Mouse (Mus musculus) neural tube, embryonic 12.5 days (tissue): ENCODE data around the gene Mrps6. TPM values are rescaled to one million over a fixed set of nuclear protein-coding genes. Genes with fewer than 3 reads are reported as not detected.
A peak's percentile ranks its signal among the peaks of the same experiment; 100 is the strongest.

Experiments
- ATAC-seq: fragments of 200-750 bp; cut with Nextera tagmentation; 2 replicates; pipeline ENCODE4 v1.8.0; 2017; ENCODE audit warnings: low read depth, mild to moderate bottlenecking, moderate TSS enrichment, moderate library complexity; ENCODE audit not compliant: low FRiP score
- H3K27ac ChIP-seq: fragments of 300-500 bp; sonication (generic); 2 replicates; pipeline ENCODE4 v1.5.1; 2016
- H3K27me3 ChIP-seq: fragments of 300-500 bp; sonication (generic); replicated peaks from 2 replicates; pipeline ENCODE4 v1.6.1; 2016; ENCODE audit warnings: mild to moderate bottlenecking
- H3K36me3 ChIP-seq: fragments of 300-500 bp; sonication (generic); 2 replicates; pipeline ENCODE4 v1.6.1; 2016; ENCODE audit warnings: mild to moderate bottlenecking
- H3K4me1 ChIP-seq: fragments of 300-500 bp; sonication (generic); 2 replicates; pipeline ENCODE4 v1.6.1; 2016
- H3K4me2 ChIP-seq: fragments of 300-500 bp; sonication (generic); replicated peaks from 2 replicates; pipeline ENCODE4 v1.6.1; 2016; ENCODE audit warnings: mild to moderate bottlenecking
- H3K4me3 ChIP-seq: fragments of 300-500 bp; sonication (generic); 2 replicates; pipeline ENCODE4 v1.5.1; 2016
- H3K9ac ChIP-seq: fragments of 300-500 bp; sonication (generic); 2 replicates; pipeline ENCODE4 v1.6.1; 2016; ENCODE audit warnings: mild to moderate bottlenecking
- H3K9me3 ChIP-seq: fragments of 300-500 bp; sonication (generic); 2 replicates; pipeline ENCODE4 v1.6.1; 2016; ENCODE audit warnings: mild to moderate bottlenecking
- WGBS: fragments of 180-500 bp; shearing (Covaris S2); methylation state at CpG from one replicate; pipeline ENCODE4 v1.1.7; 2016; 5-methylcytosine and 5-hydroxymethylcytosine counted together
- polyA plus RNA-seq: library from polyadenylated mRNA; unstranded; fragments of >200 nt; fragmentation: Nextera tagmentation; extraction: Ambion mirVana; gene quantifications from 2 replicates; pipeline ENCODE4 v1.2.1, GENCODE M21; 2016

Gene Mrps6
- polyA plus RNA-seq, 1 experiment from 2014 or later: 126 TPM

DNA sequence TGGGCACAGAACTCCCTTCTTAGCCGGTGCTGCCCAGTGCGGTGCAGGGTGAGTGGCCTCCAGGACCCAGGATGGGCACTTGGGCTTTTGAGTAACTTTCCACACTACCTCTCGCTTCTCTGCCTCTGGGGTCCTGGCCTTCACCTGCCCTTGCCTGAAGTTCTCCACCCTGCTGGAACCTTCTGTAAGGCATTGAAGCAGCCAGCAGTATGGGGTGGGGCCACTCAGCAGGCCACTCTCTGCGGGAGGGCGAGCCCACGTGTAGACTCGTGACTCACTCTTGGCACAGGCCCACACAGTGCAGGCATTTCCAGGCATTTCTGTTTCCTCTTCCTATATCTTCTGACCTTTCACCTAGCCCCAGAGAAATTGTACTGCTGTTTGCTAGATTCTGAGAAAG, 18.6 kb upstream of the Mrps6 start:
- 95% methylated on average over 7 of the region's 7 CpGs for WGBS
- H3K4me3 ChIP-seq: no peak overlapping the region
- no peaks in the 10 kb centered on the region for H3K4me1 ChIP-seq
- no peaks in the 10 kb centered on the region for H3K36me3 ChIP-seq
- no peak overlapping the region for H3K27ac ChIP-seq
- H3K4me2 ChIP-seq: no peak overlapping the region
- ATAC-seq: no peak
- no peak overlapping the region for H3K9ac ChIP-seq
- H3K27me3 ChIP-seq: no peaks in the 10 kb centered on the region
- H3K9me3 ChIP-seq: no peaks in the 10 kb centered on the region

DNA sequence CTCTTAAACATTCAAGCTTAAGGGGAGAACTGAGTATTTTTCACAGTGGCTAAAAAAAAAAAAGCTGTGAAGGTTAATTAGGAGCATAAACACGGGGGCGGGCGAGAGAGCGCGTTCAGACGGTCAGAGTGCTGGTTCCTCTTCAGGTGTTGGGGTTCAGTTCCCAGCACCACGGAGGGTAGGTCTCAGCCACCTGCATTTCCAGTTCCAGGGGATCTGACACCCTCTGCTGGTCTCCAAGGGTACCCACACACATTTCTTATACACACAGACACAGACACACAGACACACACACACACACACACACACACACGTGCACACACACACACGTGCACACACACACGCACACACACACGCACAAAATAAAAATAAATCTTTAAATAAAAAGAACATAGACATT, 18.1 kb upstream of the Mrps6 start:
- H3K4me3 ChIP-seq: no peak overlapping the region
- WGBS: 93% methylated on average over 11 of the region's 11 CpGs
- ATAC-seq: no peak

DNA sequence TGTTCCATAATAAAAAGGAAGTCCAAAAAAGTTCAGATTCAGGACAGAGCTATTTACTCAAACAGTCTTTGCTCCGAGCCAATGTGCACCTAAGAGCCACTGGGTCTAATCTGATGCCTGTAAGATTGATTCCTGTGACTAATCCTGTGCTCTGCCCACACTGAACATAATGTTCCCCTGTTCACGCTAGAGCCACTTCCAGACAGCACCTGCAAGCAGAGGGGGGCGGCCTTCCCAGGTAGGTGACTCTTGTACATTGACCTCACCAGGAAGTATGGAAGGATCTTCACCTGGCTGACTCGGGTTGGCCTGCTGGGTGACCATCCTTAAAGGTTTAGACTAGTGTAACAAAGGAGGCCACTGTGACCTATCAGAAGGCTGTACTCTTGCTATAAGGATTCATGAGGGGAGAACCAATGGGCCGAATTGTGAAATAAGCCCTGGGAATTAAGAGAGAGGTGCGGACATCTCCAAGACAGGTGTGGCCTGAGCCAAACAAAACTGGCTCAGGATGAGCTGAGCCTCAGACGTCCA, 6.2 kb upstream of the Mrps6 start:
- Histone ChIP-seq H3K4me1 (0 out of 2 replicates have a peak, but pooled peaks cover 3% of the 10 kb centered on the region), H3K27ac (no peak overlapping the region), H3K36me3 (0 out of 2 replicates have a peak, but pooled peaks cover 3% of the 10 kb centered on the region), H3K27me3 (no peaks in the 10 kb centered on the region), H3K9ac (no peak overlapping the region), H3K9me3 (peaks cover 8% of the 10 kb centered on the region), H3K4me2 (no peak overlapping the region), H3K4me3 (no peak overlapping the region)
- ATAC-seq: no peak
- 84% methylated on average over 7 of the region's 7 CpGs for WGBS

More for the DNA sequence above, 18.1 kb upstream of the Mrps6 start:
- Histone ChIP-seq H3K27ac (no peak overlapping the region), H3K27me3 (no peaks in the 10 kb centered on the region), H3K36me3 (no peaks in the 10 kb centered on the region), H3K4me1 (no peaks in the 10 kb centered on the region), H3K9me3 (no peaks in the 10 kb centered on the region), H3K9ac (no peak overlapping the region), H3K4me2 (no peak overlapping the region)

DNA sequence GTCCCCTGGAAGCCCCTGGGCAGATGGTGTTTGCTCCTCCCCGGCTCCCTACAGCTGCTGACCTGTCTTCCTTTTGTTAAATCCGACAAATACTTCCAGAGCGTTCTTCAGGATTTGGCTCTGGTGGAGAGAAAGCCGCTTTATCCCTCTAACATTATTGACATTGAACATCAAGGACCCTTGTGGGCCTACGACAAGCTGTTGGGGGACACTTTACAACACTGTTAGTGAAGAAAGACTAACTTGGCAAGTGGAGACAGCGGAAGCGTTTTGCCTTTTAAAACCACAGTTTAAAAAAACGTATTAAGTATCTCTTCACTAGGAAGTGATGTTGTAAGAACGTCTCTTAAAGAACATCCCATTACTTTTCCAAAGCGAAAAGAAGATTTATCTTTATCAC, 5.5 kb upstream of the Mrps6 start:
- ATAC-seq: no peak
- H3K27me3 ChIP-seq: no peaks in the 10 kb centered on the region
- WGBS: 81% methylated on average over 10 of the region's 10 CpGs

DNA sequence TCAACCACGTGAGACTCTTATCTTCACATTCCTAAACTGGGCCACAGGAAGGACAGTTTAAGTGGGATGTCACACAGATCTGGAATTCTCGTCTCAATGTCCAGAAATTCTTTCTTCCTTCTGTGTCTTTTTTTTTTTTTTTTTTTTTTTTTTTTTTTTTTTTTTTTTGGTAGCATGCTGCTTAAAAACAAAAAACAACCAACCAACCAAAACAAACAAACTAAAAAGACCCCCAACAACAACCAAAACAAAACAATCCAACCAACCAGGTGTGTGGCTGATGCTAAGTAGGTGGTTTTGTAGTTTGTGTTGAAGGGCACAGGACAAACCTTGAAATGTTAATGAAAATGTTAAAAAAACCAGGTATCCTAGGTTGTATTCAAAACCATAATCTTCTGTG, 1.4 kb upstream of the Mrps6 start:
- H3K4me3 ChIP-seq: no peak overlapping the region
- no peak for ATAC-seq
- H3K4me1 ChIP-seq: peaks cover 20% of the 10 kb centered on the region
- WGBS: 68% methylated on average over 2 of the region's 2 CpGs
- no peak overlapping the region for H3K4me2 ChIP-seq
- peaks cover 12% of the 10 kb centered on the region for H3K36me3 ChIP-seq
- no peaks in the 10 kb centered on the region for H3K27me3 ChIP-seq
- no peak overlapping the region for H3K27ac ChIP-seq
- H3K9me3 ChIP-seq: peaks cover 8% of the 10 kb centered on the region
- no peak overlapping the region for H3K9ac ChIP-seq

More for the DNA sequence above, 5.5 kb upstream of the Mrps6 start:
- H3K27ac ChIP-seq: no peak overlapping the region
- 0 out of 2 replicates have a peak, but pooled peaks cover 3% of the 10 kb centered on the region for H3K36me3 ChIP-seq
- no peak overlapping the region for H3K4me3 ChIP-seq
- H3K4me2 ChIP-seq: no peak overlapping the region
- H3K9ac ChIP-seq: no peak overlapping the region
- peaks cover 8% of the 10 kb centered on the region for H3K9me3 ChIP-seq
- 0 out of 2 replicates have a peak, but pooled peaks cover 3% of the 10 kb centered on the region for H3K4me1 ChIP-seq

DNA sequence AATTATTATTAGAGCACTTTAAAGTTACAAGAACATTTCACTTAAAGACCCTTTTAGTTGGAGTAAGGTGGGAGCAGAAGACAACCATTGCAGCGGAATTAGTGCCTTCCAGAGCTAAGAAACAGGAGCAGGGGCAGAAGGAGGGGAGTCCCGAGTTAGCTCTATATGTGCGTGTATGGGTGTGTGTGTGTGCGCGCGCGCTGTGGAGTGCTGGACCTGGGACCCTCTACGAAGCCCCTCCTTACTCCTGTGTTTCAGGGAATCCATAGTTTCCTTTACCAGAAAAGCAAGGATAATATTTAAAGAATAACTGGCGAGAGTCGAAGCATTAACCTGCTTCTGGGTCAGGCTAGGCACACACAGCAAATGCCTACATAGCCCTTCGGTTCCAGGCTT, 616 bp upstream of the Mrps6 start:
- Histone ChIP-seq H3K27me3 (no peaks in the 10 kb centered on the region), H3K4me3 (peak overlapping the region; percentile 98), H3K9me3 (peaks cover 8% of the 10 kb centered on the region), H3K9ac (peak overlapping the region; percentile 91), H3K27ac (0 out of 2 replicates have a peak overlapping the region, but pooled peaks have one; percentile 63), H3K36me3 (peaks cover 20% of the 10 kb centered on the region), H3K4me1 (peaks cover 20% of the 10 kb centered on the region), H3K4me2 (peak overlapping the region; percentile 88)
- ATAC-seq: peak; percentile 67
- WGBS: 5% methylated on average over 11 of the region's 11 CpGs

DNA sequence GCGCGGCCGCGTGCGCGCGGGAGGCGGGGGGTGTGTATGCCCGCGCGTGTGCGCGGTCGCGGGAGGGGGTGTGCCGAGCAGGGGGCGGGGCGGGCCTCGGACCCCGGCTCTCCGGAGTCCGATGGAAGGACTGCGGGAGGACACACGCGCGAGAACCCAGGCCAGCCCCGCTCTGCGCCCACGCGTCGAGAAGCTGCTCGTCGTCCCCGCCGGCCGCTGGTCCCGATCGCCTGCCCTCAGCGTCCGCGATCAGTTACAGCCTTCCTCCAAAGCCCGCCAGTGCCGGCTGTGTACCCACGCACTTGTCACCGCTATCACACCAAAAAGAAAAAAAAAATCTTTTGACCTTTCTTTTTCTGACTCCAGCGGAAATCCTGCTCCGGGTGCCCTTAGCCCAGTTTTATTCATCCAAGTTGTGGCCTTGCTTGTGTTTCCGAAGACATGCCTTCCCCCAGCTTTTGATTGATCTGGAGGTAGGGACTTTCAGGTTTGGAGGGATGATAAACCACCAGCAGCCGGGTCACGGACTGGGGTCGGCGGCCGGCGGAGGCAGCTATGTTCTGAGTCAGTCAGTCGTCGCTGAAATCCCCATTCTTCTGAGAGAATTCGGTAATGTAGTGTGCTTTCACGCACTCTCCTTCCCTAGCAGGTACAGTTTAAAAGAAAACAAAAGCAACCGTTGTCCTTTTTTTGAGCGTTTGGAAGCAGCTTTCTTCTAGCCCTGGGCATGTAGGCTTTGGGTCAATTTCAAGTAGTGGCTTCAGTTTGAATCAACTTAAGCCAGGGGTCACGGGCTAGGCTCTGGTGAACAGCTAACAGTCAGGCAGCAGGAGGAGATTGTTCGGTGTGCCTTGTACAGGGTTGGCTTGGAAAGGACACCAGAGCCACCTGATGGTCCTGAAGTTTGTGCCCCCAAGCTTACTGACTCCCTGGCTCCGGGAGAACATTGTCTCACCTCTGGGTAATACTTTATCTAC, 862 bp downstream of the Mrps6 start:
- Histone ChIP-seq H3K9ac (peak overlapping the region; percentile 91), H3K4me2 (peak overlapping the region; percentile 88), H3K27me3 (no peaks in the 10 kb centered on the region), H3K9me3 (peaks cover 5% of the 10 kb centered on the region), H3K4me1 (peaks cover 20% of the 10 kb centered on the region), H3K4me3 (peak overlapping the region; percentile 98), H3K27ac (no peak overlapping the region), H3K36me3 (peaks cover 30% of the 10 kb centered on the region)
- ATAC-seq: peak; percentile 45
- 2% methylated on average over 55 of the region's 63 CpGs for WGBS

DNA sequence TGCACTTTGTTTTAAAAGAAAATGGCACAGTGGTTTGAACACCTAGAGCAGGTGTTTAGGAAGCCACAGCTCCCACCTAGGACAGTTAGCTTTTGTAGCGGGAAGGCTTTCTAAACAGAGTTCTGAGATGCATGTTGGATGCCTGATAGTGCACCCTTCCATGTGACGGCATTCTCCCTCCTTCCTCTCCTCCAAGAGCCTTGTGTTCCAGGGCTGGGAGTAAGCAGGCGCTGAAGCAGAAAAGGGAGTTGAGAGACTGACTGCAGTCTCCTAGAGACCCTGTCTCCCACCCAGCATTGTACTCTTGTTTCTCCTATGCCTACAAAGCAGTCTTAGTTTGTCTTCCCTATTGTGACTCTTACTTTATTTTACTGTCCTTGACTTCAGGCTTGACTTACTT, 2.1 kb downstream of the Mrps6 start:
- no peak for ATAC-seq
- Histone ChIP-seq H3K4me3 (no peak overlapping the region), H3K4me2 (peak overlapping the region; percentile 88), H3K9me3 (no peaks in the 10 kb centered on the region), H3K27ac (no peak overlapping the region), H3K36me3 (peaks cover 29% of the 10 kb centered on the region), H3K4me1 (peaks cover 20% of the 10 kb centered on the region), H3K27me3 (no peaks in the 10 kb centered on the region), H3K9ac (no peak overlapping the region)
- WGBS: 59% methylated on average over 3 of the region's 3 CpGs

DNA sequence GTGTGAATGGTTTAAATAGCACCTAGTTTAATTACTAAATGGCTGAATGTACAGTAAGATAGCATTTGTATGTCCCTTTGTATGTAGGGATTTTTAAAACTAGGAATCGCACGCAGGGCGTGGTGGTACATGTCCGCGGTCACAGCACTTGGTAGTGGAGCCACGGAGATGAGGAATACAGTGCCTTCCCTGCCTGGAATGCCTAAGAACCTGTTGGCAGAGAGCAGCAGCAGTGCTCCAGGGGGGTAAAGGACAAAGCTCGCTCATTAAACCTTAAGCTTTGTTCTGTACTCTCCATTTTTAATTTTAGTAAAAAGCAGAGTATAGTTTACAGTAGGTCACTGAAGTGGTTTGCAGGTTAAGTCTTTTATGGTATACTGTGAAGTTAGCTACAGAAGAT, 3.5 kb downstream of the Mrps6 start:
- no peaks in the 10 kb centered on the region for H3K9me3 ChIP-seq
- H3K27me3 ChIP-seq: no peaks in the 10 kb centered on the region
- H3K36me3 ChIP-seq: peaks cover 36% of the 10 kb centered on the region
- H3K4me1 ChIP-seq: peaks cover 20% of the 10 kb centered on the region
- H3K4me2 ChIP-seq: no peak overlapping the region
- no peak overlapping the region for H3K4me3 ChIP-seq
- no peak overlapping the region for H3K9ac ChIP-seq
- ATAC-seq: no peak
- no peak overlapping the region for H3K27ac ChIP-seq
- WGBS: 98% methylated on average over 7 of the region's 7 CpGs

DNA sequence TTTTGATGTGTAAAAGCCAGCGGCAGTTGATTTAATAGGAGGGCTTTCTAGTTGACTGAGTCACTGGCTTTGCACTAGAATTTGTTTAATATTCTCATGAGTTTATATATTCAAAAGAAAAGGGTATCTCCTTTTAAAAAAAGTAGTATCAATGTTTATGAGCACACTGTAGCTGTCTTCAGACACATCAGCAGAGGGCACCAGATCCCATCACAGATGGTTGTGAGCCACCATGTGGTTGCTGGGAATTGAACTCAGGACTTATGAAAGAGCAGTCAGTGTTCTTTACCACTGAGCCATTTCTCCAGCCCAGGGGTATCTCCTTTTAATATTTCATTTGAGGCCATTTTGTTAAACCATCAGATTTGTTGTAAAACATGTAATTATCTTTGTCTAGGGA, 4.8 kb downstream of the Mrps6 start:
- H3K4me2 ChIP-seq: no peak overlapping the region
- no peak overlapping the region for H3K4me3 ChIP-seq
- no peak overlapping the region for H3K9ac ChIP-seq
- no peaks in the 10 kb centered on the region for H3K27me3 ChIP-seq
- H3K4me1 ChIP-seq: peaks cover 20% of the 10 kb centered on the region
- ATAC-seq: no peak
- H3K27ac ChIP-seq: no peak overlapping the region
- H3K36me3 ChIP-seq: peaks cover 43% of the 10 kb centered on the region
- H3K9me3 ChIP-seq: no peaks in the 10 kb centered on the region
- WGBS: 91% methylated on average over 1 of the region's 1 CpGs

DNA sequence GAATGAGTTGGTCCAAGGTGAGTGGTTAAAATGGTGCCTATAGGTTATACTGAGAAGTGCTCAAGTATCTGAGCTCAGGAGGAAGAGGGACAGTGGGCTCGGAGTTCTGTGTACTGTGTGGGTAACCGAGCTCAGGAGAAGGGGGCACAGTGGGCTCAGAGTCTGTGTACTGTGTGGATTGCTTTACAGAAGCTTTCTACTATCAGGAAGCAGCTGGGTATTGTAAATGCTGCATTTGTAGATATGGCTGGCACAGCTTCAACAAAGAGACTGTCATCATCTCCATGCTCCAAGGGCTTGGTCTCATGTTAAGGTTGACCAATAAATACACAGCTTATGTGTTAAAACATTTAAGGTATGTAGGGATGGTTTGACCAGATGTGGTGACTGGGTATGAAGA, 6.7 kb downstream of the Mrps6 start:
- Histone ChIP-seq H3K4me3 (no peak overlapping the region), H3K27me3 (no peaks in the 10 kb centered on the region), H3K4me1 (peaks cover 10% of the 10 kb centered on the region), H3K4me2 (no peak overlapping the region), H3K9ac (no peak overlapping the region), H3K9me3 (no peaks in the 10 kb centered on the region), H3K36me3 (peaks cover 59% of the 10 kb centered on the region), H3K27ac (no peak overlapping the region)
- ATAC-seq: no peak
- 95% methylated on average over 2 of the region's 2 CpGs for WGBS

DNA sequence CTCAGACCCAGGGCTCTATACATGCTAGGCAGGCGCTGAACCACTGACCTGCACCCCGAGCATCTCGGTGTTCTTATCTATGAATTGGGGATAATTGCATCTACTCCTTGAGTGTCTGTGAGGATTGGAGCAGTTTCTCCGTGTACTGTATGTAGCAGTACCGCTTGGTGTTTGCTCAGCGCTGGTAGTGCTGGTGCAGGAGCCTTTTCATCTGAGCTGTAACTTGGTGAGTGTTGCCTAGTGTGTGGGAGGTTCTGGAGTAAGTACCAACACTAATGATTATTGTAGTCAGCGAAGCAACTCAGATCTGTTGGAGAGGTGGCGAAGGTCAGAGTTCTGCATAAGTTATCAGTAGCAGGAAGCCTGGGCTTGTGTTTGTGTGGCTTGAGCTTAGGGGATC, 12.3 kb downstream of the Mrps6 start:
- no peak overlapping the region for H3K9ac ChIP-seq
- no peak overlapping the region for H3K4me3 ChIP-seq
- H3K36me3 ChIP-seq: peaks cover 44% of the 10 kb centered on the region
- H3K9me3 ChIP-seq: no peaks in the 10 kb centered on the region
- no peaks in the 10 kb centered on the region for H3K4me1 ChIP-seq
- ATAC-seq: no peak
- H3K4me2 ChIP-seq: no peak overlapping the region
- WGBS: 94% methylated on average over 8 of the region's 8 CpGs
- no peak overlapping the region for H3K27ac ChIP-seq
- H3K27me3 ChIP-seq: no peaks in the 10 kb centered on the region
